Comparison of ENCODE assay signal across 12 mouse cellular contexts in genomic region chr4:47315458-47315857, GRCm38 (mm10). TPM values are rescaled to one million over a fixed set of nuclear protein-coding genes. Genes with fewer than 3 reads are reported as not detected.
DNase-seq lines count a peak whose midpoint lies in the region; ATAC-seq lines count a peak whose summit lies in the region.
"Had no signal": no experiment of that assay in that cellular context is flagged by ENCODE, and none has a peak within 500 bp of the region (broad histone marks: within the 10 kb centered on the region; RNA-seq: fewer than 3 reads in every experiment).

No protein-coding gene starts in this region.

- peak; percentile 91 for DNase-seq in layer of hippocampus, adult 9-11 months
- DNase-seq in layer of hippocampus, postnatal 25 days (ENCODE audit: extremely low spot score in 1 of 2, low spot score in 1 of 2): no peak
- peak; percentile 56 to 62 for DNase-seq in B cell, adult 2 months
- DNase-seq in ovary, adult 18-20 months (ENCODE audit: low spot score): no peak
- no peak for DNase-seq in embryo, embryonic 11 days
- no peak for DNase-seq in embryo, embryonic 9.5 days (ENCODE audit: extremely low spot score)
- DNase-seq: kidney, postnatal 10 days; right cerebral cortex, adult 18-20 months had no signal

- peak overlapping the region; percentile 39 for H3K27ac ChIP-seq in brown adipose tissue, adult 24 weeks (replicated peaks; ENCODE audit: low read depth, low read length)
- H3K27ac ChIP-seq: hindbrain, embryonic 15.5 days had no signal

- peak; percentile 75 for ATAC-seq in megakaryocyte, adult 5-6 weeks (ENCODE audit: poor library complexity, severe bottlenecking)

- no peak overlapping the region for H3K4me3 ChIP-seq in brown adipose tissue, adult 24 weeks (ENCODE audit: insufficient read depth, low read depth, low read length)
- H3K4me3 ChIP-seq: erythroblast, embryonic 14.5 days; hindbrain, embryonic 15.5 days had no signal

- H3K4me1 ChIP-seq in brown adipose tissue, adult 24 weeks (ENCODE audit: control insufficient read depth, insufficient read depth, insufficient read length, low read length): peaks cover 15% of the 10 kb centered on the region
- H3K4me1 ChIP-seq: hindbrain, embryonic 15.5 days had no signal

RNA-seq across cellular contexts. Expression of gene Tgfbr1, which starts 37.6 kb away (rescaled TPM):
- 10 to 100 TPM; 25.2 to 28.4 TPM for total RNA-seq in layer of hippocampus, postnatal 25 days (2021)
- polyA plus RNA-seq in brown adipose tissue, adult 24 weeks (2012; ENCODE audit: insufficient read depth, insufficient read length, missing spikeins): 6.8 and 7.9 TPM in 2 replicates
- 22.9 and 25.3 TPM in 2 replicates for total RNA-seq in megakaryocyte, adult 5-6 weeks (2015)
- 27.8 and 32.9 TPM in 2 replicates for total RNA-seq in megakaryocyte, adult 5-6 weeks (2017)

Comparison
In these comparisons a context has a peak if more than half of its experiments do, and no peak if none do; other contexts are left out.
1. DNase-seq: peak in layer of hippocampus, adult 9-11 months (single experiment) and B cell, adult 2 months (2 of 2); none in layer of hippocampus, postnatal 25 days (0 of 2), ovary, adult 18-20 months (single experiment), embryo, embryonic 11 days (single experiment) and embryo, embryonic 9.5 days (single experiment).